Mouse (Mus musculus): ENCODE measurements around the gene Yif1a. TPM values are rescaled to one million over a fixed set of nuclear protein-coding genes. Genes with fewer than 3 reads are reported as not detected.

The Yif1a gene
- total RNA-seq (2014; rRNA removed; ENCODE audit: low replicate concordance) (160 and 168 TPM in 2 replicates), polyA plus RNA-seq (2015; fragmentation: Nextera tagmentation; extraction: Ambion mirVana) (109 and 120 TPM in 2 replicates)

- ATAC-seq (ENCODE audit: insufficient read depth, low read depth) (peak; percentile 93), DNase-seq (ENCODE audit: low spot score) (peak; percentile 99)
- Histone ChIP-seq H3K4me2 (ENCODE audit: low read depth, low read length) (peak within 1 kb of the TSS; percentile 98), H3K27me3 (ENCODE audit: control insufficient read depth, insufficient read depth, low read length) (peaks cover 34% of the 10 kb centered on the region), H3K9me3 (replicated peaks; ENCODE audit: control insufficient read depth, low read length) (no peaks in the 10 kb centered on the region), H3K9ac (replicated peaks; ENCODE audit: low read depth, low read length) (peak within 1 kb of the TSS; percentile 63), H3K4me3 (ENCODE audit: low read depth, low read length) (peak within 1 kb of the TSS; percentile 82), H3K36me3 (replicated peaks; ENCODE audit: control insufficient read depth, insufficient read depth, low read length) (peaks cover 22% of the 10 kb centered on the region), H3K27ac (ENCODE audit: low read depth) (peak within 1 kb of the TSS; percentile 76), H3K4me1 (ENCODE audit: control insufficient read depth, insufficient read depth) (peaks cover 14% of the 10 kb centered on the region)
- peak; percentile 57 for TF ChIP-seq CTCF (IDR thresholded peaks at IDR 0.05; ENCODE audit: low read depth)
- TF ChIP-seq EP300 (IDR thresholded peaks at IDR 0.05; ENCODE audit: low read depth): no peak; the same call in 1 of the 2 replicates
- WGBS: under 1% methylated on average over 58 of the region's 58 CpGs
These were observed at the start of gene Yif1a for GRCm38 (mm10) chr19:5087884-5088728. TSS of gene Yif1a (plus strand) at chr19:5088538.

GRCm38 (mm10) chr19:5038709-5039156 lies 49.6 kb upstream of the Yif1a start, which contains the start of the genes B4gat1 and AC124502.3:
TSS of gene B4gat1 (plus strand) at chr19:5038826.
TSS of gene AC124502.3 (plus strand) at chr19:5038891.
- under 1% methylated on average over 39 of the region's 44 CpGs for WGBS
- peak within 1 kb of the TSS; percentile 95 for H3K4me2 ChIP-seq (ENCODE audit: low read depth, low read length)
- H3K27ac ChIP-seq (ENCODE audit: low read depth): peak within 1 kb of the TSS; percentile 40
- H3K9me3 ChIP-seq (replicated peaks; ENCODE audit: control insufficient read depth, low read length): no peaks in the 10 kb centered on the region
- DNase-seq (ENCODE audit: low spot score) (peak; percentile 91), ATAC-seq (ENCODE audit: insufficient read depth, low read depth) (peak; percentile 88)
- peaks cover 22% of the 10 kb centered on the region for H3K4me1 ChIP-seq (ENCODE audit: control insufficient read depth, insufficient read depth)
- H3K4me3 ChIP-seq (ENCODE audit: low read depth, low read length): peak within 1 kb of the TSS; percentile 63
- H3K36me3 ChIP-seq (replicated peaks; ENCODE audit: control insufficient read depth, insufficient read depth, low read length): no peaks in the 10 kb centered on the region
- H3K27me3 ChIP-seq (ENCODE audit: control insufficient read depth, insufficient read depth, low read length): no peaks in the 10 kb centered on the region
- TF ChIP-seq CTCF (IDR thresholded peaks at IDR 0.05; ENCODE audit: low read depth) (peak; percentile 47; the same call in 1 of the 2 replicates), EP300 (IDR thresholded peaks at IDR 0.05; ENCODE audit: low read depth) (no peak)
- H3K9ac ChIP-seq (replicated peaks; ENCODE audit: low read depth, low read length): peak within 1 kb of the TSS; percentile 70

DNA sequence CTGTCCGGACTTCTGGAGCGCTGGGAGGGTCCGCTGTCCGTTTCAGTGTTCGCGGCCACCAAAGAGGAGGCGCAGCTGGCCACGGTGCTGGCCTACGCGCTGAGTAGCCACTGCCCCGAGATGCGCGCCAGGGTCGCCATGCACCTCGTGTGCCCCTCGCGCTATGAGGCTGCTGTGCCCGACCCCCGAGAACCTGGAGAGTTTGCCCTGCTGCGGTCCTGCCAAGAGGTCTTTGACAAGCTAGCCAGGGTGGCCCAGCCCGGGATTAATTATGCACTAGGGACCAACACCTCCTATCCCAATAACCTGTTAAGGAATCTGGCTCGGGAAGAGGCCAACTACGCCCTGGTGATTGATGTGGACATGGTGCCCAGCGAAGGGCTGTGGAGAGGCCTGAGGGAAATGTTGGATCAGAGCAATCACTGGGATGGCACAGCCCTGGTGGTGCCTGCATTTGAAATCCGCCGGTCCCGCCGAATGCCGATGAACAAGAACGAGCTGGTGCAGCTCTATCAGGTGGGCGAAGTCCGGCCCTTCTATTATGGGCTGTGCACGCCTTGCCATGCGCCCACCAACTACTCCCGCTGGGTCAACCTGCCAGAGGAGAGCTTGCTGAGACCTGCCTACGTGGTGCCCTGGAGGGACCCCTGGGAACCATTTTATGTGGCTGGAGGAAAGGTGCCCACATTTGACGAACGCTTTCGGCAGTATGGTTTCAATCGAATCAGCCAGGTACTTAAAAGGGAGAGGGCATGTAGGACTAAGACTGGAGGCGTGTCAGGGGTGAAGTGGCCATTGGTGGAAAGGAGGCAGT lies 48.8 kb upstream of the Yif1a start:
- DNase-seq (ENCODE audit: low spot score) (no peak), ATAC-seq (ENCODE audit: insufficient read depth, low read depth) (0 out of 2 replicates have a peak, but pooled peaks have one; percentile 10)
- Histone ChIP-seq H3K4me3 (ENCODE audit: low read depth, low read length) (peak overlapping the region; percentile 63), H3K4me1 (ENCODE audit: control insufficient read depth, insufficient read depth) (peaks cover 22% of the 10 kb centered on the region), H3K36me3 (replicated peaks; ENCODE audit: control insufficient read depth, insufficient read depth, low read length) (no peaks in the 10 kb centered on the region), H3K9me3 (replicated peaks; ENCODE audit: control insufficient read depth, low read length) (no peaks in the 10 kb centered on the region), H3K27ac (ENCODE audit: low read depth) (peak overlapping the region; percentile 40; the same call in 1 of the 2 replicates), H3K4me2 (ENCODE audit: low read depth, low read length) (peak overlapping the region; percentile 95), H3K9ac (replicated peaks; ENCODE audit: low read depth, low read length) (peak overlapping the region; percentile 70), H3K27me3 (ENCODE audit: control insufficient read depth, insufficient read depth, low read length) (no peaks in the 10 kb centered on the region)
- TF ChIP-seq CTCF (IDR thresholded peaks at IDR 0.05; ENCODE audit: low read depth) (no peak), EP300 (IDR thresholded peaks at IDR 0.05; ENCODE audit: low read depth) (no peak)
- WGBS: 14% methylated on average over 41 of the region's 41 CpGs

GRCm38 (mm10) chr19:5040862-5041523 lies 47.3 kb upstream of the Yif1a start, which contains the start of gene Brms1:
TSS of gene Brms1 (plus strand) at chr19:5041354.
- Histone ChIP-seq H3K4me2 (ENCODE audit: low read depth, low read length) (peak within 1 kb of the TSS; percentile 95), H3K9me3 (replicated peaks; ENCODE audit: control insufficient read depth, low read length) (no peaks in the 10 kb centered on the region), H3K36me3 (replicated peaks; ENCODE audit: control insufficient read depth, insufficient read depth, low read length) (peaks cover 6% of the 10 kb centered on the region), H3K4me1 (ENCODE audit: control insufficient read depth, insufficient read depth) (peaks cover 22% of the 10 kb centered on the region), H3K27me3 (ENCODE audit: control insufficient read depth, insufficient read depth, low read length) (no peaks in the 10 kb centered on the region), H3K9ac (replicated peaks; ENCODE audit: low read depth, low read length) (peak within 1 kb of the TSS; percentile 80), H3K4me3 (ENCODE audit: low read depth, low read length) (peak within 1 kb of the TSS; percentile 63), H3K27ac (ENCODE audit: low read depth) (peak within 1 kb of the TSS; percentile 61)
- ATAC-seq (ENCODE audit: insufficient read depth, low read depth): peak; percentile 86
- WGBS: 3% methylated on average over 40 of the region's 40 CpGs
- no peak for TF ChIP-seq CTCF (IDR thresholded peaks at IDR 0.05; ENCODE audit: low read depth)
- TF ChIP-seq EP300 (IDR thresholded peaks at IDR 0.05; ENCODE audit: low read depth): no peak
- peak; percentile 93 for DNase-seq (ENCODE audit: low spot score)
